Mouse (Mus musculus) heart, postnatal 0 days (tissue): ENCODE results near the gene Abcc4.

Experiments
- CTCF ChIP-seq: IDR thresholded peaks from 2 replicates; pipeline ENCODE4 v1.5.1; 2016; ENCODE audit warnings: antibody characterized with exemption, control low read depth, low read depth
- EP300 ChIP-seq: IDR thresholded peaks from 2 replicates; pipeline ENCODE4 v1.6.1; 2016; ENCODE audit warnings: antibody characterized with exemption, low read depth

DNA sequence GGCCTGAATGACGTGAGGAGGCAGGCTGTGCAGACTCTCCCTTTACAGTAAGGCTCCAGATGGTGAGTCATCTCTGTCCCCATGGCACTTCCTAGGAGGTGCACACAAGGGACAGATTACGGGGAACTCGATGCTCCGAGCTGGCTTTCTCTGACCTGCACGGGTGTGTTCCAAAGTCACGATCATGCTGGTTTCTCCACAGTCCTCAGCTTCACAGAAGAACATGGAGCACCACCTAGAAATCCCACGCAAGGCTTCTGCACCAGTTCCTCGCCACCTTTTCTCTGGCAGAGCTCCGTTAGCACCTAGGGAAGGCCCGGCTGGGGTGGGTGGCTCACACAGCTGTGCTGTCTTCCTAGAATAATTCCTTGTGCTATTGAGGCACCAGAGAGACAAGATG, 43.9 kb downstream of the Abcc4 start:
- TF ChIP-seq CTCF, result no peak
- no peak for TF ChIP-seq EP300
